Comparison of ENCODE assay signal across 8 mouse cellular contexts in the genomic region with DNA sequence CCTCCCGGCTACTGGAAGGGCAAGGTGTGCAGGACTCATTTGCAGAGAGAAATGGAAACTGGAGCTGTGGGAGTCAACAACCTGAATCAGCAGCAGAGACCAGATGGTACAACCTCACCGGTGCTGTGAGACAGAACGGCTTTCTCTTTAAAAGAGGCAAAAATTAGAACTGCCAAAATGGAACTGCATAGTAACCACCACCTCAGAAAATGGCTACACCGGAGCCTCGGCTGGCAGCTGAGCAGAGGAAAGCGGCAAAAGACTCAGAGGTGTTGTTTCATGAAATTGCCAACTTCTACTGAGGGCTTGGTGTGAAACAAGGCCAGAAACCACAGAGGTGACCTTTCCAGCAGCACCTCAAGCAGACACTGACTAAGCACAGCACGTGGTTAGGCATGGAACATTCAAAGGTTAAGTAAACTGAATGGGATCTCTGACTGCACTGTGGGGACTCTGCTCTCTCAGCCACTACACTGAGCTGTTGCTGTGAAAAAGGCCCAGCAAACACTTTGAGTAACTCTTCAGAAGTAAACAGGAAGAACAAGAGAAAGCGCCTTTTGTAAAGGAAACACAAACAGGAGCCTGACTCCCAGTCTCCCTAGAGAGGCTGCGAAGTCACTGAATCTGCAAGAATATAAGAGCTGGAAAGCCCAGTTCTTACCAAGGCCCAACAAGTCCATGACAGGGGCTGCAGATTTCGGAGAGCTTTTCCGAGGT. TPM values are rescaled to one million over a fixed set of nuclear protein-coding genes. Genes with fewer than 3 reads are reported as not detected.
DNase-seq lines count a peak whose midpoint lies in the region; ATAC-seq and TF ChIP-seq lines count a peak whose summit lies in the region.

No protein-coding gene starts in this region.

- no peaks in the 10 kb centered on the region for H3K27me3 ChIP-seq in heart, postnatal 0 days (ENCODE audit: control insufficient read depth, insufficient read depth, low read length)
- no peaks in the 10 kb centered on the region for H3K27me3 ChIP-seq in CH12.LX (replicated peaks)
- H3K27me3 ChIP-seq in hindbrain, embryonic 16.5 days (replicated peaks; ENCODE audit: control insufficient read depth, insufficient read depth, low read length): no peaks in the 10 kb centered on the region

- DNase-seq in heart, postnatal 0 days (ENCODE audit: low spot score): no peak
- DNase-seq in heart, adult 9 months (ENCODE audit: low spot score in 2 of 2): no peak
- DNase-seq in CH12.LX (ENCODE audit: extremely low read depth): peak; percentile 31
- DNase-seq in neural tube, embryonic 10.5 days (ENCODE audit: extremely low spot score, low spot score): no peak
- DNase-seq in gastrocnemius, postnatal 10 days: no peak

- H3K9me3 ChIP-seq in heart, postnatal 0 days (replicated peaks; ENCODE audit: control insufficient read depth, low read length): no peaks in the 10 kb centered on the region
- no peaks in the 10 kb centered on the region for H3K9me3 ChIP-seq in CH12.LX (replicated peaks; ENCODE audit: low read length)
- H3K9me3 ChIP-seq in hindbrain, embryonic 16.5 days (ENCODE audit: control insufficient read depth, low read length): no peaks in the 10 kb centered on the region

- no peak for ATAC-seq in heart, postnatal 0 days (ENCODE audit: insufficient read depth, low read depth)
- ATAC-seq in hematopoietic stem cell, adult 5-6 weeks (replicated peaks in 1 of 2; ENCODE audit: insufficient read depth in 1 of 2, low FRiP score in 2 of 2, low TSS enrichment in 1 of 2, low read depth in 1 of 2, poor library complexity in 2 of 2, severe bottlenecking in 2 of 2): peak; percentile 20 to 30; a peak in 3 of 4 replicates
- ATAC-seq in monocyte, adult 5-6 weeks (replicated peaks; ENCODE audit: insufficient number of reproducible peaks, low FRiP score, low TSS enrichment, poor library complexity, severe bottlenecking): peak; percentile 78
- no peak for ATAC-seq in hindbrain, embryonic 16.5 days

- peak overlapping the region; percentile 41; the same call in 1 of the 2 replicates for H3K27ac ChIP-seq in heart, postnatal 0 days (ENCODE audit: low read depth)
- no peak overlapping the region for H3K27ac ChIP-seq in CH12.LX (ENCODE audit: insufficient read depth, low read depth)
- H3K27ac ChIP-seq in hindbrain, embryonic 16.5 days (ENCODE audit: low read depth, low read length): no peak overlapping the region

- WGBS in heart, postnatal 0 days: 79% methylated on average over 11 of the region's 11 CpGs
- 84% methylated on average over 11 of the region's 11 CpGs for WGBS in hindbrain, embryonic 16.5 days

- TF ChIP-seq POLR2A in CH12.LX (IDR thresholded peaks at IDR 0.05; ENCODE audit: low read depth, low read length): no peak

- no peak for TF ChIP-seq EP300 in heart, postnatal 0 days (IDR thresholded peaks at IDR 0.05; ENCODE audit: low read depth)
- no peak for TF ChIP-seq EP300 in CH12.LX (IDR thresholded peaks at IDR 0.05; ENCODE audit: low read length)

- H3K4me2 ChIP-seq in heart, postnatal 0 days (ENCODE audit: low read depth, low read length): no peak overlapping the region
- H3K4me2 ChIP-seq in CH12.LX (ENCODE audit: insufficient read depth, low read depth, poor library complexity, severe bottlenecking): no peak overlapping the region
- no peak overlapping the region for H3K4me2 ChIP-seq in hindbrain, embryonic 16.5 days (ENCODE audit: low read length)

- H3K4me1 ChIP-seq in heart, postnatal 0 days (ENCODE audit: control insufficient read depth, insufficient read depth): no peaks in the 10 kb centered on the region
- peaks cover 4 to 47% of the 10 kb centered on the region in 2 experiments for H3K4me1 ChIP-seq in CH12.LX (ENCODE audit: control insufficient read depth in 1 of 2, insufficient read depth in 2 of 2)
- no peaks in the 10 kb centered on the region for H3K4me1 ChIP-seq in hindbrain, embryonic 16.5 days (ENCODE audit: control insufficient read depth, insufficient read depth, low read depth, low read length)

- dilution Hi-C loops in CH12.LX (cut with MboI; ENCODE audit: extremely low pct_ligation_motif_present, extremely low pct_unique_long_range_greater_than_20kb, low sequenced_read_pairs): no loop called here

- H3K9ac ChIP-seq in heart, postnatal 0 days (replicated peaks; ENCODE audit: low read depth, low read length): no peak overlapping the region
- H3K9ac ChIP-seq in CH12.LX (ENCODE audit: insufficient read depth, low read depth): no peak overlapping the region
- H3K9ac ChIP-seq in hindbrain, embryonic 16.5 days (ENCODE audit: low read depth, low read length): no peak overlapping the region

- peaks cover 48% of the 10 kb centered on the region for H3K36me3 ChIP-seq in heart, postnatal 0 days (replicated peaks; ENCODE audit: control insufficient read depth, insufficient read depth, low read length)
- H3K36me3 ChIP-seq in CH12.LX (replicated peaks in 1 of 2; ENCODE audit: control insufficient read depth in 1 of 2, insufficient read depth in 1 of 2, low read length in 1 of 2): peaks cover 38 to 81% of the 10 kb centered on the region in 2 experiments
- peaks cover 18% of the 10 kb centered on the region for H3K36me3 ChIP-seq in hindbrain, embryonic 16.5 days (ENCODE audit: control insufficient read depth, insufficient read depth, low read length)

- no peak for TF ChIP-seq CTCF in heart, postnatal 0 days (IDR thresholded peaks at IDR 0.05; ENCODE audit: low read depth)
- TF ChIP-seq CTCF in CH12.LX (conservative IDR thresholded peaks at IDR 0.05 in 1 of 2, IDR thresholded peaks at IDR 0.05 in 1 of 2; ENCODE audit: low read depth in 2 of 2, low read length in 2 of 2): no peak

- TF ChIP-seq RAD21 in CH12.LX (IDR thresholded peaks at IDR 0.05; ENCODE audit: low read depth, low read length): no peak

- in situ Hi-C loops in CH12.LX (cut with MboI; ENCODE audit: low pct_ligation_motif_present, low pct_unique_long_range_greater_than_20kb, low sequenced_read_pairs): no loop called here

- no peaks in the 10 kb centered on the region for H3K79me2 ChIP-seq in CH12.LX (replicated peaks; ENCODE audit: control insufficient read depth, extremely low read depth, insufficient read depth, poor library complexity, severe bottlenecking)

- no peak overlapping the region for H3K4me3 ChIP-seq in heart, postnatal 0 days (ENCODE audit: low read depth, low read length)
- H3K4me3 ChIP-seq in CH12.LX (replicated peaks in 1 of 3; ENCODE audit: low read depth in 2 of 3, low read length in 2 of 3, poor library complexity in 1 of 3): no peak overlapping the region
- no peak overlapping the region for H3K4me3 ChIP-seq in hindbrain, embryonic 16.5 days (ENCODE audit: low read length)

TF ChIP-seq in CH12.LX, 34 proteins besides CTCF, POLR2A, EP300 and RAD21:
- peak; percentile 73 for TF ChIP-seq MYC (IDR thresholded peaks at IDR 0.05; ENCODE audit: low read depth, low read length)
- TF ChIP-seq CHD1 (IDR thresholded peaks at IDR 0.05; ENCODE audit: low read depth, low read length): no peak
- peak; percentile 31; the same call in 1 of the 2 replicates for TF ChIP-seq BHLHE40 (IDR thresholded peaks at IDR 0.05; ENCODE audit: low read depth, low read length)
- no peak for TF ChIP-seq JUN (IDR thresholded peaks at IDR 0.05; ENCODE audit: insufficient read depth, low read depth, low read length)
- no peak for TF ChIP-seq TCF12 (IDR thresholded peaks at IDR 0.05; ENCODE audit: low read depth, low read length)
- no peak for TF ChIP-seq MAFK (IDR thresholded peaks at IDR 0.05; ENCODE audit: insufficient replicate concordance, low read length)
- peak; percentile 79 for TF ChIP-seq MAX (IDR thresholded peaks at IDR 0.05; ENCODE audit: low read length)
- no peak for TF ChIP-seq GABPA (IDR thresholded peaks at IDR 0.05; ENCODE audit: insufficient replicate concordance, low read depth, low read length)

RNA-seq across cellular contexts. Expression of a gene that starts 23.4 kb away (rescaled TPM):
- total RNA-seq in heart, postnatal 0 days (2014; rRNA removed; ENCODE audit: low replicate concordance): 2.0 and 5.5 TPM in 2 replicates
- polyA plus RNA-seq in heart, postnatal 0 days (2015; fragmentation: Nextera tagmentation; extraction: Ambion mirVana): 3.8 and 4.2 TPM in 2 replicates
- 0.71 and 0.89 TPM in 2 replicates for total RNA-seq in CH12.LX (2012; rRNA removed)
- 0.46 and 0.72 TPM in 2 replicates for total RNA-seq in CH12.LX (2014; rRNA removed)
- 1.3 and 2.2 TPM in 2 replicates for polyA plus RNA-seq in CH12.LX (2012; ENCODE audit: insufficient read length, low read depth)
- total RNA-seq in hematopoietic stem cell, adult 5-6 weeks (2017): 4.2 and 4.3 TPM in 2 replicates
- 2.9 to 7.0 TPM (median 5.2 TPM) in 3 replicates for total RNA-seq in monocyte, adult 5-6 weeks (2017)
- total RNA-seq in gastrocnemius, postnatal 10 days (2021): 1 to 10 TPM; 2.0 to 2.7 TPM
- polyA plus RNA-seq in hindbrain, embryonic 16.5 days (2015; fragmentation: Nextera tagmentation; extraction: Ambion mirVana): 6.1 and 6.3 TPM in 2 replicates

RNA-seq across cellular contexts. Expression of a gene that starts 42.2 kb away (rescaled TPM):
- 18.9 and 20.9 TPM in 2 replicates for total RNA-seq in heart, postnatal 0 days (2014; rRNA removed; ENCODE audit: low replicate concordance)
- 6.9 and 7.5 TPM in 2 replicates for polyA plus RNA-seq in heart, postnatal 0 days (2015; fragmentation: Nextera tagmentation; extraction: Ambion mirVana)
- total RNA-seq in CH12.LX (2012; rRNA removed): 27.4 and 29.1 TPM in 2 replicates
- 20.0 and 20.1 TPM in 2 replicates for total RNA-seq in CH12.LX (2014; rRNA removed)
- 110 and 111 TPM in 2 replicates for polyA plus RNA-seq in CH12.LX (2012; ENCODE audit: insufficient read length, low read depth)
- 50.3 and 52.8 TPM in 2 replicates for total RNA-seq in hematopoietic stem cell, adult 5-6 weeks (2017)
- total RNA-seq in monocyte, adult 5-6 weeks (2017): 53.3 to 79.2 TPM (median 60.5 TPM) in 3 replicates
- total RNA-seq in gastrocnemius, postnatal 10 days (2021): 10 to 100 TPM; 17.6 to 20.4 TPM
- polyA plus RNA-seq in hindbrain, embryonic 16.5 days (2015; fragmentation: Nextera tagmentation; extraction: Ambion mirVana): 40.9 and 42.3 TPM in 2 replicates

RNA-seq across cellular contexts. Expression of a gene that starts 50.1 kb away (rescaled TPM):
- total RNA-seq in heart, postnatal 0 days (2014; rRNA removed; ENCODE audit: low replicate concordance): 0.80 and 1.2 TPM in 2 replicates
- polyA plus RNA-seq in heart, postnatal 0 days (2015; fragmentation: Nextera tagmentation; extraction: Ambion mirVana): 5.7 and 6.1 TPM in 2 replicates
- total RNA-seq in CH12.LX (2012; rRNA removed) (13.4 and 13.9 TPM in 2 replicates), CH12.LX (2014; rRNA removed) (17.4 and 23.0 TPM in 2 replicates)
- polyA plus RNA-seq in CH12.LX (2012; ENCODE audit: insufficient read length, low read depth): 24.0 and 25.3 TPM in 2 replicates
- 26.9 and 27.3 TPM in 2 replicates for total RNA-seq in hematopoietic stem cell, adult 5-6 weeks (2017)
- total RNA-seq in monocyte, adult 5-6 weeks (2017): 6.7 to 14.7 TPM (median 12.3 TPM) in 3 replicates
- 1 to 10 TPM; 3.9 to 6.5 TPM for total RNA-seq in gastrocnemius, postnatal 10 days (2021)
- polyA plus RNA-seq in hindbrain, embryonic 16.5 days (2015; fragmentation: Nextera tagmentation; extraction: Ambion mirVana): 28.0 and 29.8 TPM in 2 replicates

Comparison
In these comparisons a context has a peak if more than half of its experiments do, and no peak if none do; other contexts are left out.
1. ATAC-seq: peak in hematopoietic stem cell, adult 5-6 weeks (2 of 2) and monocyte, adult 5-6 weeks (single experiment); none in heart, postnatal 0 days (single experiment) and hindbrain, embryonic 16.5 days (single experiment).